Mouse (Mus musculus): ENCODE measurements around the gene Arl3. TPM values are rescaled to one million over a fixed set of nuclear protein-coding genes. Genes with fewer than 3 reads are reported as not detected.

The Arl3 gene
- polyA plus RNA-seq, 1 experiment from 2014 or later, result 246 TPM

DNA sequence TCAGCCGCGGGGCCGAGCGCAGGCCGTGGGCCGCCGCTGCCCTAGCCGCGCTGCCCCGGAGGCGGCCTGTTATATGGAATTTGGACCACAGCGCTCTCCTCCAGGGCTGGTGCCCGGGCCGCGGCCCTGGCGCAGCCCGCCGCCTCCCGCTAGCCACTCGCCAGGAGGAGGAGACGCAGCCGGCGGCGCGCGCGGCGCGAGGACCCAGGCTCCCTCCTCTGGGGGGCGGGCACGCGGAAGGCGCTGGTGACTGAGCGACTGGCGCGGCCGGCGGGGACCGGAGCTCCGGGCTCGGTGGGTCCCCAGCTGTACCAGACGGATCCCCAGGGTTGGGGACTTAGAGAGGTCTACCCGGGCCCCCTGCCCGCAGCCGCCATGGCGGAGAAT, 70.9 kb downstream of the Arl3 start:
- Histone ChIP-seq H3K4me3 (replicated peaks; ENCODE audit: low read length) (peak overlapping the region; percentile 91), H3K4me1 (replicated peaks; ENCODE audit: control insufficient read depth, insufficient read depth, low read length) (peaks cover 30% of the 10 kb centered on the region), H3K27ac (ENCODE audit: low read length) (peak overlapping the region; percentile 100), H3K36me3 (ENCODE audit: control insufficient read depth, insufficient read depth) (no peaks in the 10 kb centered on the region), H3K9me3 (ENCODE audit: control insufficient read depth, low read length) (no peaks in the 10 kb centered on the region), H3K27me3 (replicated peaks; ENCODE audit: control insufficient read depth, insufficient read depth, low read length) (no peaks in the 10 kb centered on the region), H3K4me2 (ENCODE audit: low read length) (peak overlapping the region; percentile 73), H3K9ac (replicated peaks; ENCODE audit: low read depth, low read length) (peak overlapping the region; percentile 97)
- ATAC-seq, result no peak
- under 1% methylated on average over 46 of the region's 46 CpGs for WGBS

- peak within 1 kb of the TSS; percentile 73 for H3K4me2 ChIP-seq (ENCODE audit: low read length)
- H3K36me3 ChIP-seq (ENCODE audit: control insufficient read depth, insufficient read depth), result no peaks in the 10 kb centered on the region
- H3K9me3 ChIP-seq (ENCODE audit: control insufficient read depth, low read length), result no peaks in the 10 kb centered on the region
- peaks cover 25% of the 10 kb centered on the region for H3K4me1 ChIP-seq (replicated peaks; ENCODE audit: control insufficient read depth, insufficient read depth, low read length)
- under 1% methylated on average over 53 of the region's 64 CpGs for WGBS
- ATAC-seq, result peak; percentile 24; the same call in 1 of the 2 replicates
- H3K27me3 ChIP-seq (replicated peaks; ENCODE audit: control insufficient read depth, insufficient read depth, low read length), result no peaks in the 10 kb centered on the region
- H3K9ac ChIP-seq (replicated peaks; ENCODE audit: low read depth, low read length), result peak within 1 kb of the TSS; percentile 97
- peak within 1 kb of the TSS; percentile 100 for H3K27ac ChIP-seq (ENCODE audit: low read length)
- peak within 1 kb of the TSS; percentile 91 for H3K4me3 ChIP-seq (replicated peaks; ENCODE audit: low read length)
Observed at GRCm38 (mm10) chr19:46501401-46502068, 71.5 kb downstream of the Arl3 start, which contains the start of gene Trim8. Gene Trim8, plus strand, starts transcription at chr19:46501702.

DNA sequence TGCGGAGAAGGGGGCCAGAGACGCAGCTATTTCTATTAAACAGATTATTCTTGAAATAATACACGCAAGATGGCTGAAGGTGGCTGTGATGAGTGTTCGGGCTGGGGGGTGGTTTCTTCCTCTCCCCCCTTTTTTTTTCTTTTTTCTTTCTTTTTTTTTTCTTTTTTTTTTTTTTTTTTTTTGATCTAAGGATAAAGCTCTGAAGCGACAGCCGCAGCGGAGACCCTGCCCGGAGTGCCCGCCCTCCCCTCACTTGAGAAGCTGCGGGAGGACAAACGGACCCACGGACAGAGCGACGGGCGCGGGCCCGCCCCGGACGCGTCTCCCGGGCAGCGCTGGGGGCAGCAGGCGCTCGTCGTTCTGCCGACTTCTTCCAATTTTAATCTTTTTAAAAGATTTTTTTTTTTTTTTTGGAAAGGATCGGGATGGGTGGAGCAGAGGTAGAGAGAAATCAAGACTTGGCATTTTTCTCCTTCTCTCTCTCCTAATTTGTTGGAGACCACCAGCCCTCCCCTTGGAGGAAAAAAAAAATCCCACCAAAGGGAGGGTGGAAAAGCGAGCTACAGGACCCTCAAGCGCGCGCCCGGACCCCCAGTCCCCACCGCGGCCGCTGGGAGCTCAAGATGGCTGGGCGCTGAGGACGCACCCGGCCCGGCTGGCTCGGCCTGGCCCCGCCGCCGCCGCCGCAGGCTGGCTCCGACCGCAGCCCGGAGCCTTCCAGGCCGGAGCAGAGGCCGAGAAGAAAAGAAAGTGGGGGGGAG, 72.2 kb downstream of the Arl3 start:
- Histone ChIP-seq H3K4me2 (ENCODE audit: low read length) (peak overlapping the region; percentile 73), H3K27me3 (replicated peaks; ENCODE audit: control insufficient read depth, insufficient read depth, low read length) (no peaks in the 10 kb centered on the region), H3K9ac (replicated peaks; ENCODE audit: low read depth, low read length) (peak overlapping the region; percentile 97), H3K9me3 (ENCODE audit: control insufficient read depth, low read length) (no peaks in the 10 kb centered on the region), H3K4me3 (replicated peaks; ENCODE audit: low read length) (peak overlapping the region; percentile 91), H3K4me1 (replicated peaks; ENCODE audit: control insufficient read depth, insufficient read depth, low read length) (peaks cover 17% of the 10 kb centered on the region), H3K36me3 (ENCODE audit: control insufficient read depth, insufficient read depth) (no peaks in the 10 kb centered on the region), H3K27ac (ENCODE audit: low read length) (peak overlapping the region; percentile 100)
- peak; percentile 23; the same call in 1 of the 2 replicates for ATAC-seq
- under 1% methylated on average over 45 of the region's 50 CpGs for WGBS

DNA sequence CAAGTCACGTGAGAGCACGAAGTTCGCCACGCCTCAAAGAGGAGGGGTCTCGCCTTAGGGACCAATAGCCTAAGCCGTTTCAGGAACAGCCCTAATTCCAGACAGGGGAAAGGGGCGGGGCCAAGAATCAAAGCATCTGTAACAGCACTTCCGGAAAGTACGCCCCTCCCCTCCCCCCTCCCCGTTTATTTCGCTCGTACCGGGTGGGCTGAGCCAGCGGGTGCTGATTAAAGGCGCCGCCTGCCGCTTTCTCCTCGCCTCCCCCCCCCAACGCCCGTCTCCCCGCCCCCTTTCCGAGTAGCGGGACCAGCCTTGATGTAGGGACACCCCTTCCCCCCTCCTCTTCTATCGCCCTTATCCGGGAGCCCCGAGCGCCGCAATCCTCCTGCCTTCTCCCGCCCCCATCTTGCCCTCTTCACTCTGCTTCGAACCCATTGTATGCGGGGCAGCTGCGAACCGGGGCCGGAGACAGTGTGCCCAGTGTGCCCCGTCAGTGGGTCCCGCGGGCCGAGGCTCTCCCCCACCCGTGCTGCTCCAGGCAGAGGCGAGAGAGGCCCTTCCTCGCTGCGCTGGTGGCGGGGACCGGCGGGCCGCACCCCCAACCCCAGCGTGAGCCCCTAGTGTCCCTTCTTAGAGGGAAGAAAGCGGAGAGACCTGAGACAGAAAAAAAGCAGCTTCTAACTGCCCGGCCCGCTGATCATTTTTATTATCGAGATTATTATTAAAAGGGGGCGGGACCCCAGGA, 73.0 kb downstream of the Arl3 start:
- WGBS, result under 1% methylated on average over 49 of the region's 52 CpGs
- Histone ChIP-seq H3K4me1 (replicated peaks; ENCODE audit: control insufficient read depth, insufficient read depth, low read length) (peaks cover 10% of the 10 kb centered on the region), H3K9ac (replicated peaks; ENCODE audit: low read depth, low read length) (peak overlapping the region; percentile 97), H3K27ac (ENCODE audit: low read length) (peak overlapping the region; percentile 100), H3K4me2 (ENCODE audit: low read length) (peak overlapping the region; percentile 73), H3K27me3 (replicated peaks; ENCODE audit: control insufficient read depth, insufficient read depth, low read length) (no peaks in the 10 kb centered on the region), H3K36me3 (ENCODE audit: control insufficient read depth, insufficient read depth) (no peaks in the 10 kb centered on the region), H3K4me3 (replicated peaks; ENCODE audit: low read length) (peak overlapping the region; percentile 91), H3K9me3 (ENCODE audit: control insufficient read depth, low read length) (no peaks in the 10 kb centered on the region)
- peak; percentile 87 for ATAC-seq

DNA sequence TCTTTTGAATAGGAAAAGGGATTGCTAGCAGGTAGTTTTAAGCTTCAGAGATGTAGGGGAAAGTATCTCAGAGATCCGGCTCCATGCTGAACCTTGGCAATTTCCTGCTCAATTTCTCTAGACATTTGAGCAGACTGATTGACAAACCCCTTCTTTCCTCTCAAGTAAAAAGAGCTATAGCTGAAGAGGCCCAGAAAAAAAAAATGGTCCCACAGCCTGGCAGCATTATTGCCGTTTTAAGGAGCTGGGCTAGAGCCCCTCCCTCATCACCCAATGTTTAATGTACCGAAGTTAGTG, 73.5 kb downstream of the Arl3 start:
- Histone ChIP-seq H3K4me1 (replicated peaks; ENCODE audit: control insufficient read depth, insufficient read depth, low read length) (peaks cover 4% of the 10 kb centered on the region), H3K4me2 (ENCODE audit: low read length) (peak overlapping the region; percentile 47), H3K9me3 (ENCODE audit: control insufficient read depth, low read length) (no peaks in the 10 kb centered on the region), H3K36me3 (ENCODE audit: control insufficient read depth, insufficient read depth) (no peaks in the 10 kb centered on the region), H3K27ac (ENCODE audit: low read length) (peak overlapping the region; percentile 87), H3K4me3 (replicated peaks; ENCODE audit: low read length) (peak overlapping the region; percentile 91; the same call in 1 of the 2 replicates), H3K27me3 (replicated peaks; ENCODE audit: control insufficient read depth, insufficient read depth, low read length) (no peaks in the 10 kb centered on the region), H3K9ac (replicated peaks; ENCODE audit: low read depth, low read length) (0 out of 2 replicates have a peak overlapping the region, but pooled peaks have one; percentile 1)
- ATAC-seq, result no peak
- 0% methylated on average over 3 of the region's 3 CpGs for WGBS

GRCm38 (mm10) chr19:46497230-46497629, 75.8 kb downstream of the Arl3 start:
- Histone ChIP-seq H3K27ac (ENCODE audit: low read length) (no peak overlapping the region), H3K9ac (replicated peaks; ENCODE audit: low read depth, low read length) (no peak overlapping the region), H3K4me1 (replicated peaks; ENCODE audit: control insufficient read depth, insufficient read depth, low read length) (peaks cover 4% of the 10 kb centered on the region), H3K27me3 (replicated peaks; ENCODE audit: control insufficient read depth, insufficient read depth, low read length) (no peaks in the 10 kb centered on the region), H3K4me2 (ENCODE audit: low read length) (no peak overlapping the region), H3K9me3 (ENCODE audit: control insufficient read depth, low read length) (no peaks in the 10 kb centered on the region), H3K36me3 (ENCODE audit: control insufficient read depth, insufficient read depth) (no peaks in the 10 kb centered on the region), H3K4me3 (replicated peaks; ENCODE audit: low read length) (no peak overlapping the region)
- no peak for ATAC-seq
- 74% methylated on average over 2 of the region's 2 CpGs for WGBS

- H3K4me1 ChIP-seq (replicated peaks; ENCODE audit: control insufficient read depth, insufficient read depth, low read length), result peaks cover 7% of the 10 kb centered on the region
- H3K27me3 ChIP-seq (replicated peaks; ENCODE audit: control insufficient read depth, insufficient read depth, low read length), result no peaks in the 10 kb centered on the region
- no peak overlapping the region for H3K27ac ChIP-seq (ENCODE audit: low read length)
- H3K4me2 ChIP-seq (ENCODE audit: low read length), result no peak overlapping the region
- H3K9me3 ChIP-seq (ENCODE audit: control insufficient read depth, low read length), result no peaks in the 10 kb centered on the region
- no peaks in the 10 kb centered on the region for H3K36me3 ChIP-seq (ENCODE audit: control insufficient read depth, insufficient read depth)
- no peak overlapping the region for H3K9ac ChIP-seq (replicated peaks; ENCODE audit: low read depth, low read length)
- no peak overlapping the region for H3K4me3 ChIP-seq (replicated peaks; ENCODE audit: low read length)
- no peak for ATAC-seq
- 82% methylated on average over 8 of the region's 8 CpGs for WGBS
Observed at GRCm38 (mm10) chr19:46495136-46495535, 77.9 kb downstream of the Arl3 start.

DNA sequence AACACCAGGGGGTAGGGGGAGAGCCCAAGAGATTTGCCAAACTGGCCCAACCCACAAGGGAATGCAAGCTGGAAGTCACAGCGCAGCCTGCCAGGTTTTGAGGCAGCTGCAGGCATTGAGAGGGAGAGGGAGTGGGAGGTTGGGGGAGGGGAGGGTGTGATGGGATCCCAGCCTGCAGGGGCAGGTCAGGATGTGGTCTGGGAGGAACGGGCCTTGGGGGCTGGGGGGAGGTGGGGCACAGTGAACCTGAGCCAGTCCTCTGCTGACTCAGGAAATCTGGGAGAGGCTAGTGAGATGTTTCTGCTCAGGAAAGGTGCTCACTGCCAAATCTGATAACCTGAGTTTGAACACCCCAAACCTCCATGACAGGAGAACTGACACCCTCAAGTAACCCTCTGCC, 82.4 kb downstream of the Arl3 start:
- H3K36me3 ChIP-seq (ENCODE audit: control insufficient read depth, insufficient read depth), result 0 out of 2 replicates have a peak, but pooled peaks cover 5% of the 10 kb centered on the region
- peaks cover 3% of the 10 kb centered on the region for H3K4me1 ChIP-seq (replicated peaks; ENCODE audit: control insufficient read depth, insufficient read depth, low read length)
- peak; percentile 49; the same call in 1 of the 2 replicates for ATAC-seq
- H3K9me3 ChIP-seq (ENCODE audit: control insufficient read depth, low read length), result no peaks in the 10 kb centered on the region
- H3K4me3 ChIP-seq (replicated peaks; ENCODE audit: low read length), result no peak overlapping the region
- no peak overlapping the region for H3K4me2 ChIP-seq (ENCODE audit: low read length)
- 0% methylated on average over 2 of the region's 2 CpGs for WGBS
- no peaks in the 10 kb centered on the region for H3K27me3 ChIP-seq (replicated peaks; ENCODE audit: control insufficient read depth, insufficient read depth, low read length)
- no peak overlapping the region for H3K9ac ChIP-seq (replicated peaks; ENCODE audit: low read depth, low read length)
- H3K27ac ChIP-seq (ENCODE audit: low read length), result no peak overlapping the region

DNA sequence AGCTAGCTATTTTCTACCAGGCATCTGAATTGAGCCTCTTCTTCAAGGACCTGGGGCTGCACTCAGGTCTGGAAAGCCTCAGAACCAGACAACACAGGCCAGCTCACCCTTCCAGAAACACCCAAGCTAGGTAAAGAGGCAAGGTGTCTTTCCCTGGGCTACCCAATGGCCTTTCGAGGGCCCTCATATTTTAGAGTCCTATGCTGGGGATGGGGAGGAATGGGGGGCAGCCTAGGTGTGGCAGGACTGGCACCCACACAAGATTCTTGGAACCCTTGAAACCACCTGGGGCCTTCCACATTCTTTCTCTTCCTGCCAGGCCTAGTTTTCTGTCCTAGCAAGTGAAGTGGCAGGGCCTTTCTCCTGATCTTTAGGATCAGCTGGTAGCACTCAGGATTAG, 83.5 kb downstream of the Arl3 start:
- no peak for ATAC-seq
- Histone ChIP-seq H3K27me3 (replicated peaks; ENCODE audit: control insufficient read depth, insufficient read depth, low read length) (no peaks in the 10 kb centered on the region), H3K9ac (replicated peaks; ENCODE audit: low read depth, low read length) (no peak overlapping the region), H3K27ac (ENCODE audit: low read length) (no peak overlapping the region), H3K36me3 (ENCODE audit: control insufficient read depth, insufficient read depth) (0 out of 2 replicates have a peak, but pooled peaks cover 5% of the 10 kb centered on the region), H3K9me3 (ENCODE audit: control insufficient read depth, low read length) (no peaks in the 10 kb centered on the region), H3K4me1 (replicated peaks; ENCODE audit: control insufficient read depth, insufficient read depth, low read length) (peaks cover 6% of the 10 kb centered on the region), H3K4me3 (replicated peaks; ENCODE audit: low read length) (no peak overlapping the region), H3K4me2 (ENCODE audit: low read length) (no peak overlapping the region)
- WGBS, result 91% methylated on average over 1 of the region's 1 CpGs

Data from forebrain, embryonic 16.5 days (tissue).